Mouse (Mus musculus): ENCODE data around the gene Bckdha.

GRCm38 (mm10) chr7:25644136-25644535, 14.6 kb downstream of the Bckdha start:
- no peak for TF ChIP-seq GATA1 (IDR thresholded peaks at IDR 0.05; ENCODE audit: low read length)
- no peak for TF ChIP-seq TAL1 (IDR thresholded peaks at IDR 0.05; ENCODE audit: low read length)

All from erythroblast, embryonic 14.5 days (primary cell).